Mouse (Mus musculus) hindlimb bud, embryonic 11.5 days (tissue): ENCODE data around the gene Ube2m.

ENCODE experiments used
- DNase-seq: peaks from one replicate; pipeline ENCODE4 v3.0.0-alpha.2; 2012; ENCODE audit warnings: low read depth, low spot score; ENCODE audit errors: extremely low spot score

The Ube2m gene

DNA sequence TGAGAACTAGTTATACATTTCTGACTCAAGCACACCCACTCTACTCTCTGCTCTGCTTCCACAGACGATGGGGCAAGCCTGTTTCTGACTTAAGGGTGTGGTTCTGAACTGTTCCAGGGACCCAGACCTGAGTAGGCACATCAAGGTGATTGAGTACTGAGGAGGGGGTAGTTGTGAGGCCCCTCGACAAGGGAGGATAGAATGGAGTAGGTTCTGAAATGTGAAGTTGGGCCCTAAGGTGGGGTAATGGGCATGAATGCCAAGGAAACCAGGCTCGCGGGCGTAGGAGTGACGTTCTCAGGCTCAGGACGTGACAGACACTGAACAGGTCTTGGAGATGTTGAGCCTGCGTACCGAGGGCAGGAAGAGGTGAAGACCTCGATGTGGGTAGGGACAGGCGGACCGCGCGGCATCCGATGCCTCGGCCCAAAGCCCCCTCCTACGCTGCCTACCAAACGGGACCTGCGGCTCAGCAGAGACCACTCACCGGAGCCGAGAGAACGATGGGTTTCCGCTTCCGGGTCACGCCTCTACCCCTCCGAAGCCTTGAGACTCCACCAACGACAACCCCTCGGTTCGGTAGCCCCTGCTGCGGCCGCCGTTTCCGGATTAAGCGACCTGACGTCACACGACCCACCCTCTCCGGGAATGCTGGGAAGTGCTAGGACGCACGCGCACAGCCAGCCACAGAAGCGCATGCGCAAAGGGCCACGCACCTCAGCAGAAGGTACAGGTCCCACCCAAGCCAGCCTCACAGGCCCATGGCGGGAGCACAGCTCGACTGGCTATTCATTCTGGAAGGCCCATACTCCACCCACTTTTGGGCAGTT, 3.7 kb downstream of the Ube2m start, which contains the start of gene Chmp2a:
Gene Chmp2a, minus strand, starts transcription at position 660 of the 830 bp plus-strand sequence.
- DNase-seq: peak; percentile 82

DNA sequence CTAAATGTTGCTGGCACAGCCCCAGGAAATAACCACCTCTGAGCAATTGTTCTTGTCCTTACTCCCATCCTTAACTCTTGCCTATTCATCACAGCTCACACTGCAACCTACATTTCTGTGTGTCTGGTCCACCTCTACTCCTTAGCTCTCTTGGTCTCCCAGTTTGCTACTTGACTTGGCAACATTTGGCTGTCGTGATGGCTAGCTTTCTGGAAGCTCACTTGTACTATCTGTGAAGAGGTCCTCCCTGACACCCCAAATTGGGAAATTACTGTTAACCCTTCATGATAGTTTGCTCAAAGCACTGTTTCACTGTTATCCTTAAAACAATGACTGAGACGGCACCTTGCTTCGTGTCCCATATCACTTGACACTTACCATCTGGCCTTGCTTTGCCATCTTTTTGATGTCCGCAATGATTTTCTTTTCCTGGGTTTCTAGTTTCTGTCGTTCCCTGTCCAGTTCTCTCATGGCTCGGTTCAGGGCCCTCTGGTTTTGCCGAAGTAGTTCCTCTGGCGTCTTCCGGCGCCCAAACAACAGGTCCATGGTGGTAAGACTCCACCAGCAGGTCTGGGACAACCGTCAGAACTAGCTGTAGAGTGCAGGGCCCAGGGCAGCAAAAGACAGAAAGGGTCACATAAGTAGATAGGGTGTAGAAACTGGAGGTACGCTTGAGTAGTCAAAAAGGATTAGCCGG, 4.5 kb downstream of the Ube2m start:
- DNase-seq: no peak

DNA sequence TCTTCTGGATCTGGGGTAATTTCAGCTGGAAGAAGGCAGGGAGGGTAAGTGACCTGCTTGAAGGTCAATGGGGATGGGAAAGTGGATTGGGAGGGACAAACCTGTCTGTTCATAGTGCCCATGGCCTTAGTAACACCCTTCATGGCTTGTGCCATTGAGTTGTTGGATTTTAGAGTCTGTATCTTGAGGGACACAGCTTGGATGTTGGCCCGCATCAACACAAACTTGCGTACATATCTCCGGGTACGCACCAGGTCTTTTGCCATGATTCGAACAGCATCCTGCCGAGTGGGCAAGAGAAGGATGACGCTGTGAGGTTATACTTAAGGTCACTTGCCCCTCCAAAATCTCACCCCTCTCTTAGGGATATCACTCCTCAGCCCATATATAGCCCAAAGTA, 5.5 kb downstream of the Ube2m start:
- no peak for DNase-seq

DNA sequence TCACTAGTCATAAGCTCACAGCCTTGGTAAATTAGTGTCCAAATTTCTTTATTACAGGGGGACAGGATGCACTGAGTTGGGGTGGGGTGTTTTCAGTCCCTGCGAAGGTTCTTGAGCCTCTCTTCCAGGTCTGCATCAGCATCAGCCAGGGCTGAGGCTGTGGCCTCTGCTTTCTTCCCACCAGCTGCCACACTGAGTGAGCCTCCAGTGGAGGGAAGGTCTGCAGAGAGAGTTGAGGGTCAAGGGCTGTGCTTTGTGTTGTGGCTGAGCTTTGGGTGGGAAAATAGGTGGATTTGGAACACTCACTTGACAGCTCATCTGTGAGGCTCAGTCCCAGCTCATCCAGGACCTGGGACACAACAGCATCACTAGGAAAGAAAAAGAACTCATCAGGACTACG, 6.1 kb downstream of the Ube2m start:
- DNase-seq: no peak

DNA sequence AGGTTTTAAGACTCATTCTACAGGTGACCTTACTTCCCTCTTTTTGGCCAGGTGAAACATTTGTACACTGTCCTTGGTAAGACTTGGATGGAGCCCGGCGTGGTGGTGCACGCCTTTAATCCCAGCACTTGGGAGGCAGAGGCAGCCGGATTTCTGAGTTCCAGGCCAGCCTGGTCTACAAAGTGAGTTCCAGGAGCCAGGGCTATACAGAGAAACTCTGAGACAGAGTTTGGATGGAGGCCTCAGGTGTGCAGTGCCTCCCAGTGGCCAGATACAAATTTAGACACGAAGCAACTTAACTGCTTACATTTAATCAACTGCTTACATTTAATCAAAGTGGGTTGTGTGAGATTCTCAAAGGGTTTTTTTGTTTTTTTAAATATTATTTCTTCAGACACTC, 7.0 kb downstream of the Ube2m start:
- DNase-seq: no peak

DNA sequence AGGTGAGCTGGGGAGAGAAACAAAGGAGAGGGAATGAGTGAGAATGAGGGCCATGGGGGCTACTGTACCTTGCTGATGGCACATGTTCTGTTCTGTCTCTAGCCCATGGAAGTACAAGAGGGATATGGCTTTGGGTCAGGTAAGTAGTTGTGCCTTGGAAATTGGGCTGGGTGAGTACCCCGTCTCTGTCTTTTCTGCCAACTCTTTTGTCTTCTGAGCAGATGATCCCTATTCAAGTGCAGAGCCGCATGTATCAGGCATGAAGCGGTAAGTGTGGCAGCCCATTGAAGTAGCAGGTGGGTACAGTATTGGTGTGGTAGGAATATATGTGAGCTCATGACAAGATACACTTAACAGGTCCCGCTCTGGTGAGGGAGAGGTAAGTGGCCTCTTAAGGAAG, 9.1 kb downstream of the Ube2m start:
- no peak for DNase-seq

DNA sequence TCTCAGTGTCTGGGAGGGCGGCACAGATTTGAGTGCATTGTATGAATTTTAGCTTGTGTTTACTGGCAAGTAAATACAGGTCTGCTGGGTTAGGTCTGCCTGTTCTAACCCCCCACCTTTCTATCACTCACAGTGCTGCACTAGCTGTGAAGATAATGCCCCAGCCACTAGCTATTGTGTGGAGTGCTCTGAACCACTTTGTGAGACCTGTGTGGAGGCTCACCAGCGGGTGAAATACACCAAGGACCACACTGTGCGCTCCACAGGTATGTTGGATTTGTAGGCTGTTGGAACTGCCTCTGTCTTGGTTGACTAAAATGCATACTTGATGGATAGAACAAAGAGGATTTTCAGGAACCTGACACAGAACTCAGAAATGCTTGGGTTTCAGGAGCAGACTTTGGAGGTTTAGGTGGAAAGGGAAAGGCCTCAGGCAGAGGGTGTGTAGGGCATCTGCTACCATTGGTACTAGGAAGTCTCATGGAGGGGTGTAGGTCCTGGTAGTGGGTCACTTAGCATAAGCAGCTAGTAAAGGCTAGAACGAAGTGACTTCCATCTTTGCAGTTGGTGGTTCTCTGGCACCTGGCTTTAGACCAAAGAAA, 12.5 kb downstream of the Ube2m start:
- DNase-seq: no peak

DNA sequence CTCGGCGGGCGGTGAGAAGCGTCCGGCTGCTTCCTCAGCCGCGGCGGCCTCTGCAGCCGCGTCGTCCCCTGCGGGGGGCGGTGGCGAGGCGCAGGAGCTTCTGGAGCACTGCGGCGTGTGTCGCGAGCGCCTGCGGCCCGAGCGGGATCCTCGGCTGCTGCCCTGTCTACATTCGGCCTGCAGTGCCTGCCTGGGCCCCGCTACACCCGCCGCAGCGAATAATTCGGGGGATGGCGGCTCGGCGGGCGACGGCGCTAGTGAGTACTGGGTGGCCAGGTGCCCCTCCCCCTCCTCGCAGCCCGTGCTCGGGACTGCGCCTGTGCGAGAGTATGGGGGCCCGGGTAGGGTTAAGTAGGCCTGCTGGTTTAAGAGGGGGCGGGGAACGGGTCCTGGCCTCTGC, 13.3 kb downstream of the Ube2m start:
- no peak for DNase-seq

DNA sequence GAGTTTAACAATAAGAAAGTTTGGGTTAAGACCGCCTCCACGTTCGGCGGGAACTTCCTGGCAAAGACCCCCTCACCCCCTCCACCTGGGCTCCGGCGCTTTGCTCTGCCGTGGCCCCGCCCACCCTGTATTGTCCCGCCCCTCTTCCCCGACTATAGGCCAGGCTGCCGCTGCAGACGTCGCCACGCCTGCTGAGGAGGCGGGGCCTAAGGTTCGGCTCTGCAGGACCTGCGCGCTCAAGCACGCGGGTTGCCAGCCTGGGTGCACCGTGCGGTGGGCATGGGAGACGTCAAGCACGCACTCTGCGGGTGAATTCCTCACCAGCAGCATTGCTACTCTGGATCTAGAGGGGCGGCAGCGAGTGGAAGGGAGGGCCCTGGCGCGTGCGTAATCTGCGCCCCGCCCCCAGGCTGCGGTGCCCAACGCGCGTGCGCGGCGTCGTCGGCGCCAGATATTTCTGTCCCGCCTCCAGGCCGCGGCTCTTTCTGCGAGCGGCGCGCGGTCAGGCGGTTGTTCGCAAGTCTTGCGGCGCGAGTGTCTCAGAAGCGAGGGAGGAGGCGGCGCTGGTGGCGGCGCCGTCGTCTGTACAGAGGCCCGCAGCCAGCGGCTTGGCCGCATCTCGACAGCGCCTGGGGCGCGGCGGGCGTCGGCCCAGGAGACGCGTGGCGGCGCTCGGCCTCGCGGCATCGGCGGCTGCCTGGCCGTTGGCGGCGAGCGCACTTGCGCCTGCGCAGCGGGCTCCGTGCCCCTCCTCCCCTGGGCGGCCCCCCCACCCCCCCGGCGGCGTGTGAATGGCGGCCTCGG, 13.9 kb downstream of the Ube2m start:
- DNase-seq: peak; percentile 69

DNA sequence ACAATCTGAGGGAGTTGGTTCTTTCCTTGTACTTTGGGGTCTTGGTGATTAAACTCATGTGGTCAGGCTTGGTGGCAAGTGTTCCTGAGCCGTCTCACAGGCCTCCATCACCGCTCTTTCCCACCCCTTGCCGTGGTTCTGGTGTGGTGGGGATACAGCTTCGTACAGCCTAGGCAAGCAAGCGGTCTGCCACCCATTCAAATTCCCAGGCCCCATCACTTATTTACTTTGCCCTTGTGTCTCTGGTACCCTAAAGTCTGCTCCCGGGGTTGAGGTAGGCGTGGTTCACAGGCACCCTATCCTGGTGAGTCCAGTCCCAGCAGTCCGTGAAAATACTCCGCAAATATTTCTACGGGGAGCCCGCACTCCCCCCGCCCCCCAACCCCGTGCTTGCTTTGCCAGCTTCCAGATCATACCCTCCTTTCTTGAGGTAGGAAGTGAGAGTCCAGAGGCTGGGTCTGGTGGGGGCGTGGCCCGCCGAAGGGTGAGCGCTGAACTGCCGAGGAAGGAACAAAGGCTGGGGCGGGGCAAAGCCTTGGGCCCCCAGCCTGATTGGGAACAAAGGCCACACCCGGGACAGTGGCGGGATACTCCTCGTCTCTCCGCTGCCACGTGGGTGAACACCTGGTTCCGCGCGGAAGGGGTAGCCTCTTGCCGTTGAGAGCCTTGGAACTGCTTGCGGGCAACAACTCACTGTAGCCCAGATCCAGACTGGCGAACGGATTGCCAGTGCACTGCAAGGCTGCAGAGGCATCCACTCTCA, 15.1 kb downstream of the Ube2m start:
- no peak for DNase-seq

DNA sequence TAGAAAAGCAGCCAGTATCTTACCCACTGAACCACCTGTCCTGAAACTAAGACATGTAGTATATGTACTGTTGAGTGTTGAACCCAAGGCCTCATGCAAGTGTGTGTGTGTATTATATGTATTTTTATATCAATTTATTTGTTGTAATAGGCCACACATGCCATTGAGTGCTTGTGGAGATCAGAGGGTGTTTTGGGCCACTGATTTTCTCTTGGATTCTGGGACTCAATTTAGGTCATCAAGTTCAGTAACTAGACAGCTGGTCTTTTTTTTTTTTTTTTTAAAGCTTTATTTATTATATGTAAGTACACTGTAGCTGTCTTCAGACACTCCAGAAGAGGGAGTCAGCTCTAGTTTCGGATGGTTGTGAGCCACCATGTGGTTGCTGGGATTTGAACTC, 22.9 kb downstream of the Ube2m start:
- DNase-seq: no peak

DNA sequence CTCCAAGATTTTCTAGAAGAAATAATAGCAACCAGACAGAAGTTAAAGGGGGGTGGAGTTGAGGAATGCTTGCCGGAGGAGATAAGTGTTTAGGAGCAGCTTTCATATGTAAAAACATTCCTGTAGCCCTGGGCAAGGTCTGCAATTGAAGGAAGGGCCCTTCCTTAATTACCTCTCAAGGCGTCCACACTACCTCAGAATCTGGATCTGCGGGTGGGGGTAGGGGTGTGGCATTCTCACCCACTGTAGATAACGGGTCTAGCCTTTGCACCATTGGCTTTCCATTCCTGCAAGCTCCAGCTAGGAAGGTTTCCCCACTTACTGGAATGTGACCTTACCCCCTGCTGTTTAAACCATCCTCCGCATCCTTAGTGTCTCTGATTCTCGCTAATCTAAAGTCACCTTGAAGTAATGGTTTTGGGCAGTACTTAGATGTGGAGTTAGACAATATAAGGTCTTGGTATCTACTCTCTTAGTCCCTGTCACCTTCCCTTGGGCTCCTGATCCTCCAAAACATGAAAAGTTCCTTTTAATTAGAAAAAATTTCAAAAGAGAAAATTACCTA, 23.7 kb downstream of the Ube2m start:
- DNase-seq: no peak

DNA sequence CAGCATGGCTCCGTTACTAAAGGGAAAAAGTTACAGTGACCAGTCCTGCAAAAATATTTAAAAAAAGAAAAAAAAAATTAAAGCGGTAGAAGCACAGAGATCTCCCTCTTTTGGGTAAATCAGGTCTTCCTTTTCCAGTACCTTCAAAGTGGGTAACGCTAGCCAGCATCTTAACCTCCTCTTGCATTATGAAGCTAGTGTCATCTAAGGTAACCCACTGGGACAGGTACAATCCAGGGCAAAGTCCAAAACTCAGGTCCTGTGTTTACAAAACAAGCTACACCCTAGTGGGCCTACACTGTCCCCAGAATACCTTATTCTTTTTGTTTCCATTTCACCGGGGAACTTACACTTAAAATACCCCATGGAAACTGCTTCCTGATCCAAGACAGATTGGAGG, 24.4 kb downstream of the Ube2m start:
- DNase-seq: no peak

DNA sequence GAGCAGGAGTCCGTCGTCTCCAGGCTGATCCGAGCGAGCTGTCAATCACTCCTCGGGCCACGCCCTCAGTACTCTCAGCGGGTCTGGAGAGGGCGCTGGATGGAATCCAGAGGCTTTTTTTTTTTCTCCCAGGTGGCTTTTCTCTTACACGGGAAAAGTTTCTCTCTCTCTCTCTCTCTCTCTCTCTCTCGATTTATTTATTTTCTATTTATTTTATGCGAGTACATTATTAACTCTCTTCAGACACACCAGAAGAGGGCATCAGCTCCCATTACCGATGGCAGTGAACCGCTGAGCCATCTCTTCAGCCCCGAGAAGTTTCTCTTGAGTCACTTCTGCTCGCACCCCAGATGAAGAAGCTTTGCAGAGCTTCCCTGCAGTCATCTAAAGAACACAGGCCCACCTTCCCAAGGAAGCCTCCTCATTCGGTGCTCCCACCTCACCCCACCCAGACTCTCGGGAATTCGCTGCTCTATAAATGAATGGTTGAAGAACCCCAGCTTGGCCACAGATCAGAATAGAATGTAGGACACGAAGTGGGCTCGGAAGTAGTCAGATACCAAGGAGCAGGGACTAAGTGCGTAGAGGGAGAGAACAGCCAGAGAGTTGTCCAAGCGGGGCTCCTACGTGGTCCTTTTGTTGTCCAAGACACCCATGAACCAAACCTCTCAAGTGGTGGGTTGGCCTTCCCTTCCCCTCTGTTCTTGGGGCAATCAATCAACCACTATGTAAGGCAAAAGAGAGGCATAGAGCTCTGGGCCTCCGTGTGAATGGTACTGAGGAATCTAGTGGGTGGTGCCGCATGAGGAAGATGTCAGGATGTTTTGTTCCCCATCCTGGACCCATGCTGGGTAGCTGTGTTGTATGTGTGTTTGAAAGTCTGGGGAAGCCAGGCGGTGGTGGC, 27.8 kb downstream of the Ube2m start, which contains the start of gene Zbtb45:
Gene Zbtb45, minus strand, starts transcription at position 30 of the 904 bp plus-strand sequence.
- no peak for DNase-seq

DNA sequence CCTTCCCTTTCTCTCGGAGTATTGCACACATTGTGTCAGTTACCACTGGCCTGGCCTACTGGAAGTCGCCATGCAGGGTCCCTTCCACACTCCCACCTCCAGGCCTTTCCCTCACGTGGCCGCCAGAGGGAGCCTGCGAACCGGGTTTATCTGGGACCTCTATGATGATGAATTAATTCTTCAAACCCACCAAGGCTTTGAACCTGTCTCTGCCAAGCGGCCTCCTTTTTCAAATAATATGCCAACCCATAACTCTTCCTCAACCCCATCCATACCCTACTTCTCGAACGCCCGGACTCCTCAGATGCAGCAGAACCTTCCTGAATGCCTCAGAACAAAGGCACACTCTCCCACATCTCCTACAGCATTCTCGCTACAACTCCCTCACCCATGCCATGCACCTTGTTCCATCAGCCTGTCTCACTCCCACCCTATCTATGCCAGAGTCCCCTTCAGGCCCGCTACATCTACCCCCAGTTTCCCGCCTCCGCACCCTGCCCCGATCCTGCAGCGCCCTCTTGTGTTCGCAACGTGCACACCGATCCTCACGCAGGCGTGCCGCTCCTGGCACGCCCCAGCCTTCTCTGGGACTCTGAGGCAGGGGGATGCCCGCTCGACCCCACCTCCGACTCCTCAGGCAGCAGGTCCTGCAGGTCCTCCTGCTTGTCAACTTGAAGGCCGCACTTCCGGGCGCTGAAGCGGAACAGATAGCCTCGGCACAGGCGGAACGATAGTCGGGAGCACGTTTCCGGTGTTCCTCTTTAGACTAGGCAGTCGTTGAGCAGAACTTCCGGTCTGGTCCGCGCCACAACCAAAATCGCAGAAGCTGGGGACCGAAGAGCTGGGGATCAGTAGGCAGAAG, 28.7 kb downstream of the Ube2m start:
- peak; percentile 94 for DNase-seq

DNA sequence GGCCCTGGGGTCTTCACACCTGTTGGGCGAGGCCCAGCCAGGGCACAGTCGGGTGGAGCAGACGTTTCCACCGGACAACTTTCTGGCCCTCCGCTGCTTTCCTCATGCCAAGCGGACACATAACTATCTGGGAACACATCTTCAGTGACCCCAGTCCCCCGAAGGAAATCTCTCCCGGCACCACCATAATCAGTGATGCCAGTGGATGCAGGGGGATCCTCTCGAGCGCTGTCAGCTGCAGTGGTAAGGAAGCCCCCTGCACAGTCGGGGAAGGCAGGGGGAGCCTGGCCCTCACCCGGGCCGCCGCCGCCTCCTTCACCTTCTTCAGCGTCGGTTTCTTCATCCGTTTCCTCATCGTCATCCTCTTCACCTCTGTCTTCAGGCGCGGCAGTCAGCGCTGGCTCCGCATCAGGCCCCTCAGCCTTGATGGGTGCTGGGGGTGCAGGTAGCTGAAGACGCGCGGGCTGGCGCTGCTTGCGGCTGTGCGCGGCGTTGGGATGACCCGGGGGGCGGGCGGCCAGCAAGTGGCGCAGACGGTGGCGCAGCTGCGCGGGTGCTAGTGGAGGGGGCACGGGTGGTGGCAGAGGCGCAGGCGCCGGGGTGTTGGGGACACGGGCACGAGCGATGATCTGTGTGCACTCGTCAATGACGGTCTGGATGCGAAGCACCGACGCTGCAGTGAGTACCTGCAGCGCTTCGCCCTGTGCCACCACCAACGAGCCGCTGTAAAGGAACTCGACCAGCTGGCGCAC, 30.6 kb downstream of the Ube2m start:
- no peak for DNase-seq

DNA sequence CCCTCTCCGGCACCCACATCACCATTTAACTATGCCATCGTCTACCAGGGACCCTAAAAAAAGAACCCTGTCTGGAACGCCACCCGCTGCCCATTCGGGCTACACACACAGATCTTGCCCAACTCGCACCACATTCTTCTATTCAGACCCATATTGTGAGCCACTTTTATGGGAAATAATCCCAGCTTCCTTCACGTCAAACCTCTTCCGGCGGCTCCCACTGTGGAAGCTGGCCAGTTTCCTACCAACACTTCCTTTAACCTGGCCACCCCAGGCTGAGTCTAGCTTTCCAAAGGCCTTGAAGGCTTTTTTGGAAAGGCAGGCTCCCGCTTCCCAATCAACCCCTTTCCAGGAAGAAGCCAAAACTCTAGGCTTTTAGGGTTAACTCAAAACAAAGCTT, 31.5 kb downstream of the Ube2m start:
- no peak for DNase-seq
